Mouse (Mus musculus) liver, postnatal 0 days (tissue): ENCODE measurements around the gene Antxr2.

Experiments used
- CTCF ChIP-seq: sonication (generic); IDR thresholded peaks from 2 replicates; pipeline ENCODE4 v1.5.1; 2016; ENCODE audit warnings: antibody characterized with exemption, low read depth
- EP300 ChIP-seq: IDR thresholded peaks from 2 replicates; pipeline ENCODE4 v1.6.1; 2016; ENCODE audit warnings: antibody characterized with exemption, low read depth, mild to moderate bottlenecking

DNA sequence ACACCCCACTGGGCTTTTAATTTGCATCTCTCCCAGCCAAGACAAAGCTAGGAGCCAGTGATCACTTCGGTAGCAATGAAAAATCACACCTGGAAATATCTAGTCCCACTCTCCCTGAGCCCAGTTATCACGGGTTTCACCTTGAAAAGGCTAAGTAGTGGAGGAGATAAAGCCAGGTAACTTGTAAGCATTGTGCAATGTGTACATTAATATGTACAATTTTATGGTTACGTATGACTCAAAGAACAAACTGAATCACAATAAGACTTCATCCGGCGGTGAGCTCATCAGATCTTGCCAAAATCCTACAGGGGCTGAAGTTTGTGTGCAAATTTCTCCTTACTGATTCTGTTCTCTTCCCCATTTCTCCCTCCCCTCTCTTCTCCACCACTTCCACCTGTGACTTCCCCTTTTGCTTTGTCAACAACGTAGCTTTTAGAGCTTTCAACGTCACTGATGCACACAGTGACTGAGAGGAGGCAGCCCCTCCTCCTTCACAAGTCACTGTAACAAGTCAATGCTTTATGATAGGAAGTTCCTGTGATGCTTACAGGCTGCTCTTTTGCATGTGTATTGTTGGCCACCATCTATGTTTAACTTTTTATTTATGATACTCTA is 2.1 kb upstream of the Antxr2 start:
- TF ChIP-seq EP300 (no peak), CTCF (no peak)
